Mouse (Mus musculus) intestine, embryonic 16.5 days (tissue): ENCODE measurements at regions not wholly inside any gene's neighbourhood (a gene's known extent, or its start where the extent isn't known, plus 50 kb on each side); places are given as distances from the start of the nearest gene placed in this dataset.
A peak's percentile ranks its signal among the peaks of the same experiment; 100 is the strongest.

Source experiments
- ATAC-seq: fragments of 200-750 bp; cut with Nextera tagmentation; 2 replicates; pipeline ENCODE4 v1.8.0; 2017; ENCODE audit warnings: moderate TSS enrichment, moderate library complexity
- H3K27ac ChIP-seq: fragments of 300-500 bp; sonication (generic); 2 replicates; pipeline ENCODE4 v1.5.1; 2014; ENCODE audit warnings: mild to moderate bottlenecking, low read length
- H3K27me3 ChIP-seq: fragments of 300-500 bp; sonication (generic); replicated peaks from 2 replicates; pipeline ENCODE4 v1.6.1; 2014; ENCODE audit warnings: low read length, control low read depth, mixed read lengths; ENCODE audit not compliant: control insufficient read depth, insufficient read depth
- H3K36me3 ChIP-seq: fragments of 300-500 bp; sonication (generic); 2 replicates; pipeline ENCODE4 v1.6.1; 2014; ENCODE audit warnings: low read length, control low read depth; ENCODE audit not compliant: control insufficient read depth, insufficient read depth
- H3K4me1 ChIP-seq: fragments of 300-500 bp; sonication (generic); 2 replicates; pipeline ENCODE4 v1.6.1; 2014; ENCODE audit warnings: low read length, control low read depth, mixed read lengths; ENCODE audit not compliant: control insufficient read depth, insufficient read depth
- H3K4me2 ChIP-seq: fragments of 300-500 bp; sonication (generic); 2 replicates; pipeline ENCODE4 v1.6.1; 2014; ENCODE audit warnings: low read depth, low read length, control low read depth
- H3K4me3 ChIP-seq: fragments of 300-500 bp; sonication (generic); 2 replicates; pipeline ENCODE4 v1.5.1; 2014; ENCODE audit warnings: mild to moderate bottlenecking, low read length
- H3K9ac ChIP-seq: fragments of 300-500 bp; sonication (generic); 2 replicates; pipeline ENCODE4 v1.6.1; 2014; ENCODE audit warnings: low read depth, low read length
- H3K9me3 ChIP-seq: fragments of 300-500 bp; sonication (generic); 2 replicates; pipeline ENCODE4 v1.6.1; 2016; ENCODE audit warnings: low read length, control low read depth; ENCODE audit not compliant: control insufficient read depth
- WGBS: fragments of 180-500 bp; shearing (Covaris S2); extraction: QIAGEN DNeasy Blood & Tissue Kit; methylation state at CpG from one replicate; pipeline ENCODE4 v1.1.7; 2014; 5-methylcytosine and 5-hydroxymethylcytosine counted together

GRCm38 (mm10) chr1:190044036-190044435, 121.9 kb upstream of the Smyd2 start:
- no peaks in the 10 kb centered on the region for H3K4me1 ChIP-seq
- no peak for ATAC-seq
- H3K27ac ChIP-seq = no peak overlapping the region
- 53% methylated on average over 3 of the region's 3 CpGs for WGBS
- no peak overlapping the region for H3K4me3 ChIP-seq
- H3K9ac ChIP-seq = no peak overlapping the region
- no peaks in the 10 kb centered on the region for H3K9me3 ChIP-seq
- H3K4me2 ChIP-seq = no peak overlapping the region
- H3K27me3 ChIP-seq = no peaks in the 10 kb centered on the region
- H3K36me3 ChIP-seq = no peaks in the 10 kb centered on the region

GRCm38 (mm10) chr1:190043156-190043555, 121.0 kb upstream of the Smyd2 start:
- Histone ChIP-seq H3K27ac (no peak overlapping the region), H3K4me1 (no peaks in the 10 kb centered on the region), H3K27me3 (no peaks in the 10 kb centered on the region), H3K36me3 (no peaks in the 10 kb centered on the region), H3K4me3 (no peak overlapping the region), H3K9ac (no peak overlapping the region), H3K4me2 (no peak overlapping the region), H3K9me3 (no peaks in the 10 kb centered on the region)
- 83% methylated on average over 10 of the region's 10 CpGs for WGBS
- no peak for ATAC-seq

DNA sequence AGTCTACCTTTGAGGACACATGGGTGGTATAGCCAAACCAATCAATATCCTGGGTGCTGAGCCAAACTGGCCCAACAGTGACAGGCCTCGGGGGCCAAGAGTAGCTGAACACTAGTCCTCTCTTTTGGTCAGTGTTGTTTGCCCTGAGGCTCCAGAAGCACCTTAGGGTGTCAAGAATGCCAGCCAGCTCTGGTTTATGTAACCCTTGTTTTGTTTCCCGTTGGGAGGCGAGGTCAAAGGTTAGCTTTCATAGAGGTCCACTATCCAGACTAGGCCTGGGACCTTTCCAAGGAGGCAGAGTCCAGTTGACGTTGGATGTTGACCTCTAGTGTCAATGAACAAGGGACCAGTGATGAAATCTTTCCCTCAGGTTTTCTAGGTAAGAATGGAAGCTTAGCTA, 120.0 kb upstream of the Smyd2 start:
- Histone ChIP-seq H3K9ac (no peak overlapping the region), H3K9me3 (no peaks in the 10 kb centered on the region), H3K4me2 (no peak overlapping the region), H3K4me3 (no peak overlapping the region), H3K36me3 (no peaks in the 10 kb centered on the region), H3K27me3 (no peaks in the 10 kb centered on the region), H3K27ac (no peak overlapping the region), H3K4me1 (no peaks in the 10 kb centered on the region)
- no peak for ATAC-seq
- WGBS = 66% methylated on average over 4 of the region's 4 CpGs

DNA sequence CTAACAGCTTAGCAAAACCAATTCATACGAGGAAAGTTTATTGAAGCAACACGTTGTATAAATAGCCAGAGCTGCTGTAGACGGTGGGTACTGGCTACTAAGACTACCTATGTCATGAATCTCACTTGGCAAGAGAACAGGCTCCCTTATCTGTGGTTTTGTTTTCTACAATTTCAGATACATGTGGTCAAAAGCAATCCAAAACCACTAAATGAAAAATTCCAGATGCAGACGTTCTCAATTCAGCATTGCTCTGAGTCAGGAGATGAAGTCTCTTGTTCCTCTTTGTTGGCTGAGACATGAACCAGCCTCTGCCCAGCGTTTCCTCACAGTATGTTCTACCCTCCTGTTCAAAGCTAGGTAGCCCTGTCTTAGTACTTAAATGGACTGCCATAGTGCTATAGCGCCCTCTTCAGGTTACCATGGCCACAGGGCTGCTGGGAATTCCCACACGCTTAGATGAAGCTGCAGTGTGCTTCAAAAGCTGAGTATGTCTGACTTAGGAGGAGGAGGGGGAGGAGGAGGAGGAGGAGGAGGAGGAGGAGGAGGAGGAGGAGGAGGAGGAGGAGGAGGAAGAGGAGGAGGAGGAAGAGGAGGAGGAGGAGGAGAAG, 119.0 kb upstream of the Smyd2 start:
- H3K9ac ChIP-seq = no peak overlapping the region

GRCm38 (mm10) chr1:190038046-190038445, 115.9 kb upstream of the Smyd2 start:
- H3K4me3 ChIP-seq = no peak overlapping the region
- WGBS = 31% methylated on average over 5 of the region's 5 CpGs
- no peak overlapping the region for H3K9ac ChIP-seq
- H3K36me3 ChIP-seq = no peaks in the 10 kb centered on the region
- H3K4me2 ChIP-seq = no peak overlapping the region
- no peak overlapping the region for H3K27ac ChIP-seq
- no peaks in the 10 kb centered on the region for H3K27me3 ChIP-seq
- ATAC-seq = 0 out of 2 replicates have a peak, but pooled peaks have one; percentile 8
- H3K9me3 ChIP-seq = no peaks in the 10 kb centered on the region
- H3K4me1 ChIP-seq = peaks cover 6% of the 10 kb centered on the region; the same call in 1 of the 2 replicates

More for the DNA sequence above, 119.0 kb upstream of the Smyd2 start:
- H3K4me1 ChIP-seq = peaks cover under 1% of the 10 kb centered on the region; the same call in 1 of the 2 replicates
- H3K27ac ChIP-seq = no peak overlapping the region
- no peak for ATAC-seq
- WGBS = 60% methylated on average over 7 of the region's 7 CpGs
- H3K27me3 ChIP-seq = no peaks in the 10 kb centered on the region
- no peak overlapping the region for H3K4me3 ChIP-seq
- H3K4me2 ChIP-seq = no peak overlapping the region
- no peaks in the 10 kb centered on the region for H3K9me3 ChIP-seq
- H3K36me3 ChIP-seq = no peaks in the 10 kb centered on the region

- no peak overlapping the region for H3K4me2 ChIP-seq
- no peaks in the 10 kb centered on the region for H3K36me3 ChIP-seq
- H3K27ac ChIP-seq = peak overlapping the region; percentile 25; the same call in 1 of the 2 replicates
- peaks cover 6% of the 10 kb centered on the region; the same call in 1 of the 2 replicates for H3K4me1 ChIP-seq
- no peak overlapping the region for H3K9ac ChIP-seq
- 83% methylated on average over 6 of the region's 6 CpGs for WGBS
- H3K27me3 ChIP-seq = no peaks in the 10 kb centered on the region
- no peak for ATAC-seq
- H3K4me3 ChIP-seq = no peak overlapping the region
- no peaks in the 10 kb centered on the region for H3K9me3 ChIP-seq
Measured at GRCm38 (mm10) chr1:190036726-190037125, 114.6 kb upstream of the Smyd2 start.

DNA sequence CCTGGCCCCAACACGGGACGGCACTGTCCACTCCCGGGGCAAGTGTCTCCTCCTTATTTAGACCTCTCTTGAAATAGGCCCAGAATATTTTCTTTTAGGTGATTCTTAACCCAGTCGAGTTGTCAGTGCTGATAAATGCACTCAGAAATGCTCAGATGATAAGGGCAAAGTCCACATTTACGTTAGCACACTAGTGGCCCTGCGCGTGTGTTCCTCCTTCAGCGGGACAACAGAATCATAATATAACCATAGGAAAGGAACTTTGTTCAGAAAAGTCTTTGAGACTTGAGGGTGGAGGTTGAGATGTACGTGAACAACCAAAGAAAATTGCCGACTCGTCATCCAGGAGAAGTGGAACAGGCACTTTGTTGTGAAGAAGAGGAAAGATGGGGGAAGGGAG, 113.8 kb upstream of the Smyd2 start:
- Histone ChIP-seq H3K36me3 (no peaks in the 10 kb centered on the region), H3K27ac (peak overlapping the region; percentile 25; the same call in 1 of the 2 replicates), H3K4me3 (no peak overlapping the region), H3K9ac (no peak overlapping the region), H3K4me1 (peaks cover 6% of the 10 kb centered on the region; the same call in 1 of the 2 replicates), H3K27me3 (no peaks in the 10 kb centered on the region), H3K4me2 (no peak overlapping the region), H3K9me3 (no peaks in the 10 kb centered on the region)
- peak; percentile 67 for ATAC-seq
- 67% methylated on average over 11 of the region's 11 CpGs for WGBS

DNA sequence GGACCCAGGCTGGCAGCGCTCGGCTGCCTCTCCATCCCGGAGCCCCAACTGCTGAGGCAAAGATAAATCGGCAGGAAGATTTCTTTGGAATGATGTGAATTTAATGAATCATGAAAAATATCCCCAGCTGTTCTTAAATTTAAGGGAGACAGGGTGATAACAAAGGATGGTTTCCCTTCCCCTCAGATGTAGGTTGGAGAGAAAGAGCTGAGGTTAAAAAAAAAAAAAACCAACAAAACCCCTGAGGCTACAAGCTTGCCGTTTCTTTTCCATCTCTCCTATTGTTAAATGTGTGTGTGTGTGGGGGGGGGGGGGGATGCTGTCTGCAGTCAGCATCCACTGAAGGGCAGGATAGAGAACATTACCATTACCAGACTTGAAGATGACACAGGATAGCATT, 111.9 kb upstream of the Smyd2 start:
- no peaks in the 10 kb centered on the region for H3K36me3 ChIP-seq
- no peaks in the 10 kb centered on the region for H3K9me3 ChIP-seq
- peaks cover 6% of the 10 kb centered on the region; the same call in 1 of the 2 replicates for H3K4me1 ChIP-seq
- WGBS = 60% methylated on average over 5 of the region's 5 CpGs
- H3K4me3 ChIP-seq = no peak overlapping the region
- ATAC-seq = no peak
- no peak overlapping the region for H3K9ac ChIP-seq
- H3K4me2 ChIP-seq = no peak overlapping the region
- no peaks in the 10 kb centered on the region for H3K27me3 ChIP-seq
- H3K27ac ChIP-seq = no peak overlapping the region

GRCm38 (mm10) chr1:190027536-190027935, 105.4 kb upstream of the Smyd2 start:
- no peaks in the 10 kb centered on the region for H3K36me3 ChIP-seq
- H3K4me3 ChIP-seq = no peak overlapping the region
- H3K9ac ChIP-seq = no peak overlapping the region
- no peak for ATAC-seq
- WGBS = 22% methylated on average over 8 of the region's 8 CpGs
- no peaks in the 10 kb centered on the region for H3K9me3 ChIP-seq
- H3K27ac ChIP-seq = no peak overlapping the region
- H3K4me1 ChIP-seq = no peaks in the 10 kb centered on the region
- no peaks in the 10 kb centered on the region for H3K27me3 ChIP-seq
- H3K4me2 ChIP-seq = 0 out of 2 replicates have a peak overlapping the region, but pooled peaks have one; percentile 19

DNA sequence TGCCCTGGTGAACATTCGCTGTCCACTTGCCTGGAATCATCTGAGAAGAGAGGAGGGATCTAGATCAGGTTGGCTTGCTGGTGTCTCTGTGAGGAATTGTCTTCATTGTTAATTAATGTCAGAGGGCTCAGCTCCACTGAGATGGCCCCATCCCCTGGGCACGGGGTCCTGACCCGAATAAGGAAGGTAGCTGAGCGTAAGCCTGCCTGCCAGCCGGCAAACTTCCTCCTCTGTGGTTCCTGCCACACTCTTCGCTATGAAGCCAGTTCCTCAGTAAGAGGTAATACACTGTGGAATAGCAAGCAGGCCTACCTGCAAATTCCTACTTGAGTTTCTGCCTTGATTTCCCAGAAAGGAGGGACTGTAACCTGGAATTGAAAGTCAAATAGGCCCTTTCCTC, 87.3 kb upstream of the Smyd2 start:
- Histone ChIP-seq H3K27me3 (no peaks in the 10 kb centered on the region), H3K4me1 (no peaks in the 10 kb centered on the region), H3K36me3 (no peaks in the 10 kb centered on the region), H3K4me3 (no peak overlapping the region), H3K4me2 (no peak overlapping the region), H3K27ac (no peak overlapping the region), H3K9ac (no peak overlapping the region), H3K9me3 (no peaks in the 10 kb centered on the region)
- 66% methylated on average over 6 of the region's 6 CpGs for WGBS
- ATAC-seq = no peak
